Mouse (Mus musculus) inflammation-experienced regulatory T-cells, adult 6 months (primary cell): Measurements from ENCODE around the gene Slc9a3r2. TPM values are rescaled to one million over a fixed set of nuclear protein-coding genes. Genes with fewer than 3 reads are reported as not detected.

Experiments
- ATAC-seq: one replicate; pipeline ENCODE4 v1.8.0; 2017
- polyA plus RNA-seq, 3 experiments: library from polyadenylated mRNA; unstranded; fragments of 100-300 nt; shearing (Covaris generic); gene quantifications; one replicate each; pipeline ENCODE4 v1.2.1; 2017

Gene Slc9a3r2
- polyA plus RNA-seq, 3 experiments from 2014 or later = not detected

DNA sequence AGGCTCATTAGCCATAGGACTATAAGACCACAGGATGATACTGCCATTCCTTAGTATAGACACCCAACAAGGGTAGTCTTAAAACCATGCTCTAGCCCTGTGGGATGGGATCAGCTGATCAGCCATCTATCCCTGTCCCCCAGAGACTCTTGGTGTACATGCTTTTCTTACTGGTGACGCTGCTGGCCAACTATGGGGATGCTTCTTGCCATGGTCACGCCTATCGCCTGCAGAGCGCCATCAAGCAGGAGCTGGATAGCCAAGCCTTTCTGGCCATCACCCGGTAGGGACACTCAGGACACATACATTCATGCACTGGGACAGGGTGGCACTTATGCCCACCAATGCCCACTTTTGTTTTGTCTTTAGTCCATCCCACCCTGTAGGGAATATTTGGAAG, 58.4 kb downstream of the Slc9a3r2 start:
- ATAC-seq = no peak

DNA sequence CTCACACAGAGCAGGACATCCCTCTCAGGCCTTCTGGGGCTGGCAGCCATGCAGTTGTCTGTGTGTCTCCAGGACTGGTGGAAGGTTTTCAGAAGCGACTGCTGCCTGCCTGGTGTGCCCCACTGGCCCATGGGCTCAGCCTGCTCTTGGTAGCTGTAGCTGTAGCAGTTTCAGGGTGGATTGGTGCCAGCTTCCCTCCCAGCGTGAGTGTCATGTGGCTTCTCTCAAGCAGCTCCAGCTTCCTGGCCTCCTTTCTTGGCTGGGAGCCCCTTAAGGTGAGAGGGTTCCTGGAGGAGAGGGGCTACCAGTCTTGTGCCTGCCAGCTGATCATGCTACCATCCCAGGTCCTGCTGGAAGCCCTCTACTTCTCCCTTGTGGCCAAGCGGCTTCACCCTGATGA, 59.2 kb downstream of the Slc9a3r2 start:
- no peak for ATAC-seq

Other genes with a start within 250 kb of the Slc9a3r2 start
- gene Rnps1, start 235.8 kb downstream of the Slc9a3r2 start, polyA plus RNA-seq = 100 to 1,000 TPM; 118 to 138 (median 130) TPM
- 10 to 100 TPM; 52.4 to 61.7 (median 59.7) TPM for gene Eci1, start 223.7 kb downstream of the Slc9a3r2 start, polyA plus RNA-seq
- gene Dnase1l2, start 207.2 kb downstream of the Slc9a3r2 start, polyA plus RNA-seq = 1 to 10 TPM; 2.9 to 6.5 (median 4.8) TPM
- gene E4f1, start 180.0 kb downstream of the Slc9a3r2 start, polyA plus RNA-seq = 10 to 100 TPM; 22.1 to 49.8 (median 23.6) TPM
- 1 to 10 TPM; 3.5 to 6.9 (median 4.6) TPM for gene Pgp, start 179.9 kb downstream of the Slc9a3r2 start, polyA plus RNA-seq
- gene Bricd5, start 176.4 kb downstream of the Slc9a3r2 start, polyA plus RNA-seq = not detected
- gene Mlst8, start 171.2 kb downstream of the Slc9a3r2 start, polyA plus RNA-seq = 10 to 100 TPM; 14.0 to 14.9 (median 14.5) TPM
- under 1 TPM in 2 of 3 experiments, not detected in 1; 0.16 to 0.23 TPM for gene Caskin1, start 161.7 kb downstream of the Slc9a3r2 start, polyA plus RNA-seq
- 10 to 100 TPM; 45.5 to 54.2 (median 53.7) TPM for gene Traf7, start 122.4 kb downstream of the Slc9a3r2 start, polyA plus RNA-seq
- gene Rab26, start 116.1 kb downstream of the Slc9a3r2 start, polyA plus RNA-seq = 1 to 10 TPM; 1.1 to 6.5 (median 2.0) TPM
- gene Pkd1, start 100.5 kb downstream of the Slc9a3r2 start, polyA plus RNA-seq = 10 to 100 TPM in 2 of 3 experiments, 1 to 10 TPM in 1; 9.9 to 32.6 (median 22.6) TPM
- gene Tsc2, start 17.7 kb downstream of the Slc9a3r2 start, polyA plus RNA-seq = 10 to 100 TPM; 17.0 to 17.7 (median 17.1) TPM
- 1 to 10 TPM; 2.0 to 4.8 (median 2.8) TPM for gene Nthl1, start 17.6 kb downstream of the Slc9a3r2 start, polyA plus RNA-seq
- not detected for gene Npw, start 8.1 kb upstream of the Slc9a3r2 start, polyA plus RNA-seq
- gene Zfp598, start 19.4 kb upstream of the Slc9a3r2 start, polyA plus RNA-seq = 1 to 10 TPM; 4.1 to 5.8 (median 5.4) TPM
- gene Syngr3, start 39.6 kb upstream of the Slc9a3r2 start, polyA plus RNA-seq = 1 to 10 TPM in 2 of 3 experiments, under 1 TPM in 1; 0.51 to 5.4 (median 1.7) TPM
- 10 to 100 TPM; 10.2 to 18.4 (median 13.1) TPM for gene Gfer, start 45.8 kb upstream of the Slc9a3r2 start, polyA plus RNA-seq
- 1 to 10 TPM; 1.8 to 3.5 (median 2.7) TPM for gene Noxo1, start 45.9 kb upstream of the Slc9a3r2 start, polyA plus RNA-seq
- gene Tbl3, start 57.3 kb upstream of the Slc9a3r2 start, polyA plus RNA-seq = 10 to 100 TPM; 29.5 to 55.4 (median 32.2) TPM
- gene Rnf151, start 67.7 kb upstream of the Slc9a3r2 start, polyA plus RNA-seq = not detected
- gene Rps2, start 67.8 kb upstream of the Slc9a3r2 start, polyA plus RNA-seq = 100 to 1,000 TPM; 452 to 883 (median 453) TPM
- 100 to 1,000 TPM; 234 to 249 (median 238) TPM for gene Ndufb10, start 74.2 kb upstream of the Slc9a3r2 start, polyA plus RNA-seq
- not detected for gene Rpl3l, start 77.5 kb upstream of the Slc9a3r2 start, polyA plus RNA-seq
- gene Msrb1, start 86.3 kb upstream of the Slc9a3r2 start, polyA plus RNA-seq = 10 to 100 TPM; 27.2 to 34.4 (median 28.6) TPM
- gene Hs3st6, start 102.7 kb upstream of the Slc9a3r2 start, polyA plus RNA-seq = not detected
- gene Meiob, start 154.0 kb upstream of the Slc9a3r2 start, polyA plus RNA-seq = not detected
- gene Hagh, start 189.8 kb upstream of the Slc9a3r2 start, polyA plus RNA-seq = 10 to 100 TPM; 24.3 to 30.5 (median 25.2) TPM
- 1 to 10 TPM; 1.4 to 2.3 (median 2.0) TPM for gene Fahd1, start 200.0 kb upstream of the Slc9a3r2 start, polyA plus RNA-seq
- not detected for gene Igfals, start 215.7 kb upstream of the Slc9a3r2 start, polyA plus RNA-seq
- gene Nubp2, start 236.0 kb upstream of the Slc9a3r2 start, polyA plus RNA-seq = 100 to 1,000 TPM in 1 of 3 experiments, 10 to 100 TPM in 2; 75.5 to 104 (median 88.6) TPM
- gene Spsb3, start 236.3 kb upstream of the Slc9a3r2 start, polyA plus RNA-seq = 10 to 100 TPM; 48.5 to 53.2 (median 49.1) TPM
- gene Eme2, start 244.8 kb upstream of the Slc9a3r2 start, polyA plus RNA-seq = 10 to 100 TPM; 16.4 to 26.2 (median 26.1) TPM
- gene Mrps34, start 244.8 kb upstream of the Slc9a3r2 start, polyA plus RNA-seq = 10 to 100 TPM; 68.7 to 85.6 (median 71.2) TPM
- gene Nme3, start 246.2 kb upstream of the Slc9a3r2 start, polyA plus RNA-seq = 10 to 100 TPM; 39.8 to 50.7 (median 45.7) TPM